Mouse (Mus musculus) kidney, postnatal 0 days (tissue): ENCODE measurements around the gene Slc12a4. TPM values are rescaled to one million over a fixed set of nuclear protein-coding genes. Genes with fewer than 3 reads are reported as not detected.

ENCODE experiments used
- ATAC-seq: fragments of 200-750 bp; cut with Nextera tagmentation; replicated peaks from 2 replicates; pipeline ENCODE4 v1.8.0; 2017; ENCODE audit warnings: low read depth, moderate number of reproducible peaks, moderate TSS enrichment, moderate library complexity; ENCODE audit not compliant: low FRiP score
- DNase-seq: peaks from one replicate; pipeline ENCODE4 v3.0.0-alpha.2; 2016; ENCODE audit warnings: low spot score
- H3K27ac ChIP-seq: fragments of 300-500 bp; sonication (generic); 2 replicates; pipeline ENCODE4 v1.5.1; 2014; ENCODE audit warnings: mild to moderate bottlenecking
- H3K27me3 ChIP-seq: fragments of 300-500 bp; sonication (generic); 2 replicates; pipeline ENCODE4 v1.6.1; 2014; ENCODE audit warnings: low read length, mixed read lengths; ENCODE audit not compliant: insufficient read depth
- H3K36me3 ChIP-seq: fragments of 300-500 bp; sonication (generic); 2 replicates; pipeline ENCODE4 v1.6.1; 2014; ENCODE audit warnings: low read length, mixed read lengths; ENCODE audit not compliant: insufficient read depth
- H3K4me1 ChIP-seq: fragments of 300-500 bp; sonication (generic); replicated peaks from 2 replicates; pipeline ENCODE4 v1.6.1; 2014; ENCODE audit warnings: antibody characterized with exemption, low read length, mixed read lengths; ENCODE audit not compliant: insufficient read depth
- H3K4me2 ChIP-seq: fragments of 300-500 bp; sonication (generic); 2 replicates; pipeline ENCODE4 v1.6.1; 2014; ENCODE audit warnings: mild to moderate bottlenecking, low read length, moderate library complexity, mixed read lengths
- H3K4me3 ChIP-seq: fragments of 300-500 bp; sonication (generic); replicated peaks from 2 replicates; pipeline ENCODE4 v1.5.1; 2014; ENCODE audit warnings: low read depth, low read length
- H3K9ac ChIP-seq: fragments of 300-500 bp; sonication (generic); 2 replicates; pipeline ENCODE4 v1.6.1; 2014; ENCODE audit warnings: low read depth, low read length
- H3K9me3 ChIP-seq: fragments of 300-500 bp; sonication (generic); replicated peaks from 2 replicates; pipeline ENCODE4 v1.6.1; 2016; ENCODE audit warnings: low read length, inconsistent platforms, mixed read lengths
- CTCF ChIP-seq: IDR thresholded peaks from 2 replicates; pipeline ENCODE4 v1.5.1; 2016; ENCODE audit warnings: antibody characterized with exemption, low read depth, mild to moderate bottlenecking, moderate library complexity
- WGBS: fragments of 180-500 bp; shearing (Covaris S2); extraction: QIAGEN DNeasy Blood & Tissue Kit; methylation state at CpG from one replicate; pipeline ENCODE4 v1.1.7; 2014; 5-methylcytosine and 5-hydroxymethylcytosine counted together
- polyA plus RNA-seq: library from polyadenylated mRNA; unstranded; fragments of >200 nt; fragmentation: Nextera tagmentation; extraction: Ambion mirVana; gene quantifications from 2 replicates; pipeline ENCODE4 v1.2.1, GENCODE M21; 2015

Gene Slc12a4
- polyA plus RNA-seq, 1 experiment from 2014 or later: 19.8 TPM

DNA sequence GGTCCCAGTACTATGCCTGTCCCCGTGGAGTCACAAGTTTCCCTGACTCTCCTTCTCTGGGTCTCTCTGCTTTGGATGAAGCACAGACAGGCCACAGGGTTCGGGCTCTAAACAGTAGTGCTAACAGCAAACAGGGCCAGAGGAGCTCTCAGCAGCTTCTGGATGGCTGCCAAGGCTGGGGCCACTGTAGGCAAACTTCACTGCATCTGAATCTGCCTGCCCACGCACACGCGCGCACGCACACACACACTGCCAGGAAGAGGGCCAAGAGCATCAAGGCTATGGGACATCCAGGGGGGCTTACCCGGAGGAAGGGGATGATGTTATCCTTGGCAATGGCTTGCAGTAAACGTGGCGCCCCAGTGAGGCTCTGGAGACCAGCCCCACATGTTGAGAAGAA, 16.5 kb downstream of the Slc12a4 start:
- Histone ChIP-seq H3K4me1 (0 out of 2 replicates have a peak, but pooled peaks cover 4% of the 10 kb centered on the region), H3K9ac (no peak overlapping the region), H3K4me3 (no peak overlapping the region), H3K4me2 (no peak overlapping the region), H3K36me3 (peaks cover 36% of the 10 kb centered on the region), H3K27me3 (no peaks in the 10 kb centered on the region), H3K27ac (no peak overlapping the region), H3K9me3 (no peaks in the 10 kb centered on the region)
- 53% methylated on average over 10 of the region's 10 CpGs for WGBS
- ATAC-seq: no peak
- peak; percentile 41 for DNase-seq
- TF ChIP-seq CTCF: no peak

- no peak within 1 kb of the TSS for H3K4me2 ChIP-seq
- H3K36me3 ChIP-seq: peaks cover 36% of the 10 kb centered on the region
- no peak within 1 kb of the TSS for H3K27ac ChIP-seq
- no peaks in the 10 kb centered on the region for H3K4me1 ChIP-seq
- no peaks in the 10 kb centered on the region for H3K9me3 ChIP-seq
- no peak within 1 kb of the TSS for H3K9ac ChIP-seq
- H3K4me3 ChIP-seq: no peak within 1 kb of the TSS
- no peaks in the 10 kb centered on the region for H3K27me3 ChIP-seq
- DNase-seq (no peak), ATAC-seq (no peak)
- WGBS: 88% methylated on average over 6 of the region's 8 CpGs
- no peak for TF ChIP-seq CTCF
Observed at GRCm38 (mm10) chr8:105943321-105943739, 22.6 kb downstream of the Slc12a4 start, which contains the start of gene Lcat. TSS of gene Lcat (minus strand) at chr8:105943382.

DNA sequence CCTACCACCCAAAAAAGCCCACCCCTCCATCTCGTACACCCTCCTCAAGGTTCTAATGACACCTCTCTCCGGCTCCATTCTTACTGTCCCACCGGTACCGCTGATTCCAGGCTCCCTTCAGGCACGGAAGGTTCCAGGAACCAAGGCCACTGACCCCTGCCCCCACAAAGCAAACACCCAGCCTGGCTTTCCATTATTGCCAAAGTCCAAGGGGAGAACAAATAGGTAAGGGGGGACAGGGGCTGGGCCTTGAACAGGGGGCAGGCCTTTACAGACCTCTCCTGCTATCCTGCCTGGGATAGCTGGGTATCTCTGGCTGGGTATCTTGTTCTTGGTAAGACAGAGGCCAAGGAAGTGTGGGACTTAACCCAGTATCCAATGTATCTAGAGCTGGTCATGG, 23.4 kb downstream of the Slc12a4 start:
- Histone ChIP-seq H3K27ac (no peak overlapping the region), H3K4me2 (no peak overlapping the region), H3K4me3 (no peak overlapping the region), H3K4me1 (no peaks in the 10 kb centered on the region), H3K27me3 (no peaks in the 10 kb centered on the region), H3K36me3 (peaks cover 34% of the 10 kb centered on the region), H3K9me3 (no peaks in the 10 kb centered on the region), H3K9ac (no peak overlapping the region)
- TF ChIP-seq CTCF: no peak
- no peak for ATAC-seq
- 99% methylated on average over 5 of the region's 5 CpGs for WGBS
- DNase-seq: no peak

GRCm38 (mm10) chr8:105942026-105942425, 23.9 kb downstream of the Slc12a4 start:
- 95% methylated on average over 11 of the region's 11 CpGs for WGBS
- H3K9ac ChIP-seq: no peak overlapping the region
- H3K4me2 ChIP-seq: no peak overlapping the region
- no peak overlapping the region for H3K27ac ChIP-seq
- H3K9me3 ChIP-seq: no peaks in the 10 kb centered on the region
- H3K4me3 ChIP-seq: no peak overlapping the region
- no peak for TF ChIP-seq CTCF
- H3K36me3 ChIP-seq: peaks cover 29% of the 10 kb centered on the region
- no peaks in the 10 kb centered on the region for H3K4me1 ChIP-seq
- ATAC-seq: no peak
- no peak for DNase-seq
- no peaks in the 10 kb centered on the region for H3K27me3 ChIP-seq

- Histone ChIP-seq H3K9me3 (no peaks in the 10 kb centered on the region), H3K27ac (peak within 1 kb of the TSS; percentile 86), H3K27me3 (no peaks in the 10 kb centered on the region), H3K36me3 (peaks cover 3% of the 10 kb centered on the region; the same call in 1 of the 2 replicates), H3K9ac (peak within 1 kb of the TSS; percentile 77), H3K4me3 (peak within 1 kb of the TSS; percentile 83), H3K4me1 (peaks cover 8% of the 10 kb centered on the region; the same call in 1 of the 2 replicates), H3K4me2 (peak within 1 kb of the TSS; percentile 93)
- 9% methylated on average over 4 of the region's 4 CpGs for WGBS
- no peak for ATAC-seq
- TF ChIP-seq CTCF: no peak; the same call in 1 of the 2 replicates
- DNase-seq: peak; percentile 22
Observed at GRCm38 (mm10) chr8:105938306-105938669, 27.6 kb downstream of the Slc12a4 start, which contains the start of gene Psmb10. TSS of gene Psmb10 (minus strand) at chr8:105938444.

- DNase-seq (peak; percentile 69), ATAC-seq (peak; percentile 35; the same call in 1 of the 2 replicates)
- Histone ChIP-seq H3K36me3 (no peaks in the 10 kb centered on the region), H3K27me3 (no peaks in the 10 kb centered on the region), H3K4me3 (peak overlapping the region; percentile 83), H3K9me3 (no peaks in the 10 kb centered on the region), H3K9ac (peak overlapping the region; percentile 77), H3K27ac (peak overlapping the region; percentile 86), H3K4me1 (peaks cover 8% of the 10 kb centered on the region; the same call in 1 of the 2 replicates), H3K4me2 (peak overlapping the region; percentile 93)
- WGBS: under 1% methylated on average over 33 of the region's 33 CpGs
- TF ChIP-seq CTCF: no peak
Observed at GRCm38 (mm10) chr8:105937496-105938305, 28.2 kb downstream of the Slc12a4 start.
